Mouse (Mus musculus) lung, postnatal 36 days (tissue): ENCODE results near the gene Fars2.

ENCODE experiments used
- DNase-seq: peaks from one replicate; pipeline ENCODE4 v3.0.0; 2022; ENCODE audit warnings: mixed read lengths

Gene Fars2

GRCm38 (mm10) chr13:36297950-36298781, 181.0 kb downstream of the Fars2 start:
- peak; percentile 35 for DNase-seq

GRCm38 (mm10) chr13:36298782-36299031, 181.5 kb downstream of the Fars2 start:
- peak; percentile 20 for DNase-seq

GRCm38 (mm10) chr13:36302770-36303169, 185.6 kb downstream of the Fars2 start:
- no peak for DNase-seq

- no peak for DNase-seq
These were observed 188.1 kb downstream of the Fars2 start for GRCm38 (mm10) chr13:36305306-36305705.

GRCm38 (mm10) chr13:36307386-36307785, 190.2 kb downstream of the Fars2 start:
- DNase-seq = no peak

- DNase-seq = no peak
These were observed 191.9 kb downstream of the Fars2 start for GRCm38 (mm10) chr13:36309160-36309559.

- DNase-seq = peak; percentile 63
These were observed 197.0 kb downstream of the Fars2 start for GRCm38 (mm10) chr13:36314218-36314617.

GRCm38 (mm10) chr13:36314860-36315800, 197.9 kb downstream of the Fars2 start:
- DNase-seq = peak; percentile 41

- DNase-seq = no peak
These were observed 200.6 kb downstream of the Fars2 start for GRCm38 (mm10) chr13:36317824-36318223.

GRCm38 (mm10) chr13:36324624-36325023, 207.4 kb downstream of the Fars2 start:
- no peak for DNase-seq

GRCm38 (mm10) chr13:36326539-36326938, 209.3 kb downstream of the Fars2 start:
- DNase-seq = no peak

- DNase-seq = no peak
These were observed 212.7 kb downstream of the Fars2 start for GRCm38 (mm10) chr13:36329871-36330270.

- no peak for DNase-seq
These were observed 213.3 kb downstream of the Fars2 start for GRCm38 (mm10) chr13:36330542-36330941.

GRCm38 (mm10) chr13:36334748-36335147, 217.5 kb downstream of the Fars2 start:
- DNase-seq = no peak

GRCm38 (mm10) chr13:36351529-36351928, 234.3 kb downstream of the Fars2 start:
- DNase-seq = no peak

GRCm38 (mm10) chr13:36357469-36357868, 240.3 kb downstream of the Fars2 start:
- DNase-seq = no peak

GRCm38 (mm10) chr13:36361419-36361818, 244.2 kb downstream of the Fars2 start:
- no peak for DNase-seq

GRCm38 (mm10) chr13:36365719-36366118, 248.5 kb downstream of the Fars2 start:
- peak; percentile 1 for DNase-seq

GRCm38 (mm10) chr13:36366304-36366703, 249.1 kb downstream of the Fars2 start:
- DNase-seq = no peak

- no peak for DNase-seq
These were observed 250.7 kb downstream of the Fars2 start for GRCm38 (mm10) chr13:36367712-36368491.

GRCm38 (mm10) chr13:36368799-36369198, 251.6 kb downstream of the Fars2 start:
- DNase-seq = no peak

GRCm38 (mm10) chr13:36369400-36369799, 252.2 kb downstream of the Fars2 start:
- DNase-seq = no peak

- DNase-seq = no peak
These were observed 266.0 kb downstream of the Fars2 start for GRCm38 (mm10) chr13:36383236-36383635.
